Mouse (Mus musculus) neutrophil, adult 5-6 weeks (primary cell): ENCODE measurements around the gene Crtc1. TPM values are rescaled to one million over a fixed set of nuclear protein-coding genes. Genes with fewer than 3 reads are reported as not detected.

Experiments
- ATAC-seq: fragments of 151-379, 151-347 bp; 2 replicates; pipeline ENCODE4 v1.8.0; 2017; ENCODE audit warnings: mild to moderate bottlenecking, moderate TSS enrichment; ENCODE audit not compliant: insufficient number of reproducible peaks, poor library complexity, low FRiP score, severe bottlenecking; ENCODE audit errors: extremely low read depth
- total RNA-seq: library from RNA; stranded (forward); fragments of 200-1000 nt; gene quantifications from 2 replicates; pipeline ENCODE4 v1.2.3, GENCODE M21; 2017

Crtc1 gene
- total RNA-seq, 1 experiment from 2014 or later = 8.4 TPM

DNA sequence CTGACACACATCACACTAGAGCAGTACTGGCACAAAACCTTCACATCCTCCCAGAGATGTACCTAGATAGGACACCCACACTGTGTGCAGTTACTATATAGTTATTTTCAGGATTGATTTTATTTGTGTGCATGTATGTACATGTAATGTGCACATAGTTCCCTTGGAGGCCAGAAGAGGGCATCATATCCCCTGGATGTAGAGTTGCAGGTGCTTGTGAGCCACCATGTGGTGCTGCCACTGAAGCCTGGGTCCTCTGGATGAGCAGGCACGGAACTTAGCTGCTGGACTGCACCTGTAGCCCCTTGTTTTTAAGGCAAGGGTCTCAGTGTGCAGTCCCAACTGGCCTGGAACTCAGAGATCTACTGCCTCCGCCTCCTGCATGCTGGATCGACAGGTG, 35.2 kb downstream of the Crtc1 start:
- no peak for ATAC-seq

DNA sequence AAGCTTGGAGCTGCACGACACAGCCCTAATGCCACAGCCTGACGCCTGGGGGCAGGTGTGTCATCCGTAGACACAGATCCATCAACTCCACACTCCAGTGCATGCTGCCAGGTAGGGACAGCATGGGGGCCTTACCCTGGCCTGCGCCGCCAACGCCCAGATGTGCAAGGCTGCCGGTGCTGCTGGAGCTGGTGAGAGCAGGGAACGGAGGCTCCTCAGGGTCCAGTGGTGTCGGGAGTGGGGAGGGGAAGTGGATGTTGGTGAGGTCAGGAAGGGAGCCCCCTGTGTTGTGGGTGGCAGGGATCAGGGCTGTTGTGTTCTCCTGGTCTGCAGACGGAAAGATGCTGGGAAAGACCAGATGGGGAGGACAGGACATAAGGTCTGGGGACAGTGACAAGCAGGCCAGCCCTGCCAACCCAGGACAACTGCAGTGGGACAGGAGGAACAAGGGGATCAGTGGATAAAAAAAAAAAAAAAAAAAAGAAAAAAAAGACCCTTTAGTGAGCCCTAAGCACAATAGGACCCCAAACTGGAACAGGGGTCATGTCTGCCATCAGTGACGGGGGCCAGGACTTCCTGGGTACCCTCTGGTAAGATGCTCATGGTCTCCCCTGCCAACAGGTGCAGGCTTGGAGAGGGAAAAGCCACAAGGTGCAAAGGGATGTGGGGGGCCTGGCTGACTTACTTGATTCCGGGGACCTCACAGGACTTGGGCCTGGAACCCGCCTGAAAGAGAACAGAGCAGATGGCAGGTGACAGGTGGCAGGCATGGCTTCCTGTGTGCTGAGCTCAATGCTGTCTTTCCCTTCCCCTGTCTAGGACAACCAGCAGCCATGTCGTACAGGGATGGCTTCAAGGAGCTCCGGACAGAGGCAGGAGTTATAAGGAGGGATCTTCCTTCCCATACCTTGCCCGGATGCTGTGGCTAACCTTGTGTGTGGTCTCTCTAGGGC, 41.5 kb downstream of the Crtc1 start:
- ATAC-seq = no peak

DNA sequence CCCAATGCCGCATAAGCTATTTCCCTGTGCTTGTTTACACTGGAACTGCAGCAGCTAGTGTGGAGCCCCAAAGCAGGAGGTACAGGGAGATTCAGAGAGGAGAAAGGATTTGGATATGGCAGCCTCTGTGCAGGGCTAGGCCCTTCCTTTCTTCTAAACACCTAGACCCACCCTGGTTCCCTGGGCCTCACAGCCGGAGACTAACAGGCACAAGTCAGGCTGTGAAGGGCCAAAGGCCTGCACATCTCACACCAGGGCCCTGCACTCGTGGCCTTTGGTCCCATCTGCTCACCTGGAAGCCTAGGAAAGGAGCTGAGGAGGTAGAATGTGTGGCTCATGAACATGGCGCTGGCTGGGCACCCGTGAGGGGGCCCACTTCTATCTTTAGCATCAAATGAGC, 43.2 kb downstream of the Crtc1 start:
- ATAC-seq = no peak

DNA sequence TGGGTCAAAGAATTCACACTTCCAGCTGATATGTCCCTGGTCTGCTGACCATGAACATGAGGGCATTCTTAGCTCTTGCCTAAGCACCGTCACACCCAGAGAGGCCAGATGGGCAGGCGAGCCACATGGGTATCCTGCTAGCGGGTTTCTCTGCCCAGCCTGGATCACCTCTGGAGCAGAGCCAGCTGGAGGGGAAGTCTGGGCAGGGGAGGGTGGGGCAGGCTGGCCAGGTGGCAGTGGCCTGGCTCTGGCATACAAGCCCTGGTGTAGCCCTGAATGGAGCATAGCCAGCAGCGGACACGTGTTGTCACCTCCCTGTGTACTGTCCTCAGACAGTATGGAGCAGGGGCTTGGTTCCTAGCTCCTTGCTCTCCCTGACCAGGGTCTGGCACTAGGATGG, 43.7 kb downstream of the Crtc1 start:
- no peak for ATAC-seq

DNA sequence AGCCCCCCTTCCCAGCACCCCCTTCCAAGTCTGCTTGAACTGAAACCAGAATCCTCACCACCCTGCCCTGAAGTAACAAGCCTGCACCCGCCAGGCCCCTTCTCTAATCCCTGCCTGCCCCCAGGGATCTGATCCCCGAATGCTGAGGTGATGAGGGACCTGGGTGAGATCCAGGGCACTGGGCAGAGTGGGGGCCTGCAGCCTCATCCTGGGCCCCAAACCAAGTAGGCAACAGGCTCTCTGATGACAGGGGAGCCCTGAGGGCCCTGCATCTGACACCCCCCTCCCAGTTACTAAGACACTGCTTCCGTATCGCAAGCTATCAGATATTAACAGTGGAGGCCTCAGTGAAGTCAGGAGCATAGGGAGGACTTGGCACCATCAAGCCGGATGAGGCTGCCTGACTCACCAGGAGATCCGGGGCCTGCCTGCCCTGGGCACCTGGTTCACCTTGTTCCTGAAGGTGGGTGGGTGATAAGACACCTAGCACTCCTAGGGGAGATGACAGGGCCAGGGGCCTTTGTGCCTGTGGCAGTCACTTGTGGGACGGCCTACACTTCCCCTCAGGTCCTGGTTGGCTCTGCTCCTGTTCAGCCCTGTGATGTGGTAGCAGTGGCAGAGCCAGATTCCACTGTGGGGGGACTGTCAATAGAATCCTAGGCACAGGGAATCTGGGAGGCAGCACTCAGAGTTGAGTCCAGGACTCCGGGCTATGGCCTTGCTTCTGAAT, 44.9 kb downstream of the Crtc1 start:
- ATAC-seq = no peak

DNA sequence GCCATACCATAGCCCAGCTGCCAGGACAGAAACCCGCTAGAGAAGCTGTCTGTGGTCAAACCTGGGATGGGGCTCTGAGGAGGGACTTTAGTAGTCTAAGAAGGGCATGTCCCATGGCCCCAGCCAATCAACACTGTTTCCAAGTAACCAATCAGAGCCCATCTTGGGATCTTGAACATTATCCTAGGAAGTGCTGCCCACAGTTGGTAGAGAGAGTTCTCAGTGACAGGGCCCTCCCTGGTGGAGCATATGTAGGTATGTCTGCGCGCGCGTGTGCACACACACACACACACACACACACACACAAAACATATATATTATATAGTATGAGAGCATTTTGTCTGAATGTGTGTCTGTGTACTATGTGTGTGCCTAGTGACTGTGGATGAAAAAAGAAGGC, 46.3 kb downstream of the Crtc1 start:
- ATAC-seq = no peak

DNA sequence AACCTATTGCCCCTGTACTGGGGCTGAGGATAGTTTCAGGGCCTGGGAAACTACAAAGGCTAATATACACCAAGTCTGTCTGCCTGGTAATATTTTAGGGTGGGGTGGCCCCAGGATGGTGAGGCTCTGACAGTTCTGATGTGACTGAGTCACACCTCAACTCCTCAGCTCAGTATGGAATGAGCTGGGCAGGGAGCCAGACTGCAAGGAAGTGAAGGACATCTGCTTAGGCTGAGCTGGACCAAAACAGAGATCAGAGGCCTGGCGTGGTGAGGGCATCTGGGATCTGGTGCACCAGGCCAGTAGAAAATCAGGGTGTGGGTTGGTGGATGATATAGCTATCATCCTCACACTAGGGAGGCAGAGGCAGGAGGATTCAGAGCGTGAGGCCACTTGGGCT, 49.7 kb downstream of the Crtc1 start:
- no peak for ATAC-seq

DNA sequence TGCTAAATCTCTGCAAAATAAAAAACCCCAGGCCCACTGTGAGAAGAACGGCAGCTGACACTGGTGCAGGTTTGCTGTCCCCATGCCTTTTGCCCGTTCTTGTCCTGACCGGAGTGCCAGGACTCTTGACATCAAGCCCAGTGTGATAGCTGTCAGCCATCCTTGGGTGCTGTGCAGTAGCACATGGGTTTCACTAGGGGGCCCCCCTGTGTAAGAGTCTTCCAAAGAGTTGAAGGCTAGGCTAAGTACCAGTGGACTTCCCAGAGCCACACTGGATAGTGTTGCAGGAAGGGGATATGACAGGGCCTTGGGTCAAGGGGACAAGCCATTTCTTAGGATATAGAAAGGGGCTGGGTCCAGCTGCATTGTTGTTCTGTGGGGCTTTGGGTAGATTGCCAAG, 56.1 kb downstream of the Crtc1 start:
- 0 out of 2 replicates have a peak, but pooled peaks have one; percentile 39 for ATAC-seq

DNA sequence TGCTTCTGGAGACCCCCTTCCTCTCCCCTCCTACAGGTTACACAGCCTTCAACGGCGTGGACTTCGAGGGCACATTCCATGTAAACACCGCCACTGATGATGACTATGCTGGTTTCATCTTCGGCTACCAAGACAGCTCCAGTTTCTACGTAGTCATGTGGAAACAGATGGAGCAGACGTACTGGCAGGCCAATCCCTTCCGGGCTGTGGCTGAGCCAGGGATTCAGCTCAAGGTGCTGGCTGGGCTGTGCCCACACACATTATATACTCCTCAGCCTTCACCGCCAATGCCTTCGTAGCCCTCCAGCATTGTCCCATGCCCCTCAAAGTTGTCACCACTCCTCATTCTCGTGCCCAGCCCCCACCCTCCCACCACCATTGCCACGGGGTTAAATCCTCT, 59.3 kb downstream of the Crtc1 start:
- no peak for ATAC-seq

DNA sequence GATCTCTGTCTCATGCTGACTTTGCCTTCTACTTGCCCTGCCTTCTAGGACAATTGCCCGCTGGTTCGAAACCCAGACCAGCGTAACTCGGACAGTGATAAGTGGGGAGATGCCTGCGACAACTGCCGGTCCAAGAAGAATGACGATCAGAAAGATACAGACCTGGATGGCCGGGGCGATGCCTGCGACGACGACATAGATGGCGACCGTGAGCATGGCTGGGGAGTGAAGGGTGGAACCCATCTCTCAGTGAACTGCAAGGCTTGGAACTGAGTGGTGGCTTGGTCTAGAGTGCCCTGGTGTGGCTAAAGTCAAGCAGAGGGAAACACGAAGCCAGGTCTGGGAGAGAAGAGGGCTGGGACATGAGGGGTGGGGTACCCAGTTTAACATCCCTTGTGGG, 62.3 kb downstream of the Crtc1 start:
- no peak for ATAC-seq

DNA sequence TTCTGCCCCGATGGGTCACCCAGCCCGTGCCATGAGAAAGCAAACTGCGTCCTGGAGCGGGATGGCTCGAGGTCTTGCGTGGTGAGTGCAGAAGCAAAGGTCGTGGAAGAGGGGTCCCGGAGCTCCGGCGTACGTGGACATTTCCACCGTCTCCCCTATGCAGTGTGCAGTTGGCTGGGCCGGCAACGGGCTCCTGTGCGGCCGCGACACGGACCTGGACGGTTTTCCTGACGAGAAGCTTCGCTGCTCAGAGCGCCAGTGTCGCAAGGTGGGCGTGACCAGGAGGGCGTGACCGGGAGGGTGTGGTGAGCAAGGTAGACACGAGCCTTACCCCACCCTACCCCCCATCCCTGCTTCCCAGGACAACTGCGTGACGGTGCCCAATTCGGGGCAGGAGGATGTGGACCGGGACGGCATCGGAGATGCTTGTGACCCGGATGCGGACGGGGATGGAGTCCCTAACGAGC, 63.1 kb downstream of the Crtc1 start:
- no peak for ATAC-seq

DNA sequence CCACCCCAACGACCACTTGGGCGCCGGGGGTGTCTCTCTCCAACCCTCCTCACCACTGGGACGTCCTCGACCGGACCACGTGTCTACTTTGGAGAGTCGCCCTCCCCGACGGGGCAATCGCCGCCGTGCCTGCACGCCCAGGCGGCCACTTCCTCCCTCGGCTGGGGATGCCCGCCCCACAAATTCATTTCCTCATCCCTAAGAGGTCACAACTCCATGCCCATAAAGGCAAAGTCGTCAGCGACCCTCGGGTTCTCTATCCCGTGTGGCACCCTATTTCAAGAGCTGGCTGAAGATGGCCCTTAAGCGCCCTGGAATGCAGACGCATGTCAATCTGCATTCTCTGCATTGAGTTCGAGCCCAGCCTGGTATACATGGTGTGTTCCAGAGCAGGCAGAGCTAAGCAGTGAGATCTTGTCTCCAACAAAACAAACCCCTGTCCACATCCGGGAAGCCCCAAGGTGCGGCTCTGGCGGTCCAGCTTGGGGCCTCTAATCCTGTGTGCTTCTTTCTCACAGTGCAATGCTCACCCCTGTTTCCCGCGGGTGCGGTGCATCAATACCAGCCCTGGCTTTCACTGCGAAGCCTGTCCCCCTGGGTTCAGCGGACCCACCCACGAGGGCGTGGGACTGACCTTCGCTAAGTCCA, 64.0 kb downstream of the Crtc1 start:
- ATAC-seq = no peak

DNA sequence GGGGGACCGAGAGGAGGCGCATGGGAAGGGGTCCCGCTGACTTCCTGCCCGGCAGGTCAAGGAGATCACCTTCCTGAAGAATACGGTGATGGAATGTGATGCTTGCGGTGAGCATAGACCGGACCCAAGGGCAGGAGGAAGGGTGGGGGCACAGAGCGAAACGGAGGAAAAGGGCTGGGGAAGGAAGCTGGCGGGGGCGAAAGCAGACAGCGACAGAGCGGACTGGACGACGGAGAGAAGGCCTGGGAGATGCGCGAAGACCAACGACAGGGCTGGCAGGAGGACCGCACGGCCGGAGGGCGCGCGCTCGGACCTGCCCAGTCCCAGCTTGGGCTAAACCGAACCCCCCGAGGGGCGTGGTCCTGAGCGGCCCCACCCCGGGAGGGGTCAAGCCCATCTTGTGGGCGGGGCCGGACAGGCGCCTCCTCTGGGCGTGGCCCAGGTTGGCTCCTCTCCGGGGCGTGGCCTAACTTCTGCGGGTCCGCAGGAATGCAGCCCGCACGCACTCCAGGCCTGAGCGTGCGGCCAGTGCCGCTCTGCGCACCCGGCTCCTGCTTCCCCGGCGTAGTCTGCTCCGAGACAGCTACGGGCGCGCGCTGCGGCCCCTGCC, 65.0 kb downstream of the Crtc1 start:
- no peak for ATAC-seq

DNA sequence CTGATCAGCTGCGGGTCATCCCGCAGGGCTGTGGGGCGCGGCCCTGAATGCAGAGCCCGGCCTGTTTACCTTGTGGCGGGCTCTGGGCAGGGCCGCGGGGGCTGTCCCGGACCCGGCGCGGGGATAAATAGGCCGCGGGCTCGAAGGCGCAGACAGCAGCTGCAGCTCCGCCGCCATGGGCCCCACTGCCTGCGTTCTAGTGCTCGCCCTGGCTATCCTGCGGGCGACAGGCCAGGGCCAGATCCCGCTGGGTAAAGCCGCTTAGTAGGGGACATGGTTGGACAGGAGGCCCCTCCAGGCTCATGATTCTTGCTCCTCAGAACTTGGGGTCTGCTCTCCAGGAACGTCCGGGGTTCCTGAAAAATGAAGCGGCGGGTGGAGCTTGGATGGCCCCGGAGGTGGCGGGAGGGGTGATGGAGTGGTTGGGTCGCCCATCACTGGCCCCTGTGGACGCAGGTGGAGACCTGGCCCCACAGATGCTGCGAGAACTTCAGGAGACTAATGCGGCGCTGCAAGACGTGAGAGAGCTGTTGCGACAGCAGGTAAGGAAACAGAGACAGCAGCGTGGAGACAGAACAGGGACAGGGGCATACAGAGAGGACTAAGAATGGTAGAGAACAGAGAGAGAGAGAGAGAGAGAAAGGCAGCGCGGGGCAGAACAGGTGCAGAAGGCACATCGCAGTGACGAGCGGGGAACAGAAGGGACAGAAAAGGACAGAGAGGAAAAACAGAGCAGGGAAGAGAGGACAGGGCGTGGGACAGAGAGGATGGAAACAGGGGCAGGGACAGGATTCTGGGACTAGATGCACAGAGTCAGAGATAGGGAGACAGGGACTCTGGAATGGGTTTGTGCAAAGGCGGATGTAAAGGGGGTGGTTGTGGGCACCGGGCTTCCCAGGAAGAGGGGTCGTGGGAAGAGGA, 65.7 kb downstream of the Crtc1 start, which contains the start of gene Comp:
TSS of gene Comp (plus strand) at position 162 of the 921 bp plus-strand sequence.
- no peak for ATAC-seq

DNA sequence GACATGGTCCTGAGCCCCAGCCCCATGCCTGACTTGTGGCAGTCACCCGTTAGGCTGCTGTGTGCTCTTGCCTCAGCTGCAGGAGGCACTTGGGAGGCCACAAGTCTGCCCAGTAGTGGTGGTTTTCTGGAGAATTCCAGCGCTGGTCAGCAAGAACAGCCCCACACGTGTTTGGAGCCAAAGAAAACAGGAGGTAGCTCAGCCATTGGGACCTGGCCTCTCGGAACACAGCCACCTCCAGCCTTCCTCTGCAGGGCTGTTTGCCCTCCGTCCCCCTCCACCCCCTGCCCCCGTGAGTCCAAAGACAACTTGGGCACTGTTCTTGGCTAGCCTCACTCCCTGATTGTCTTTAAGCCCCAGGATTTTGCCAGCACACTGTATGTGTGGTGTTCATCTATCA, 67.4 kb downstream of the Crtc1 start:
- no peak for ATAC-seq

DNA sequence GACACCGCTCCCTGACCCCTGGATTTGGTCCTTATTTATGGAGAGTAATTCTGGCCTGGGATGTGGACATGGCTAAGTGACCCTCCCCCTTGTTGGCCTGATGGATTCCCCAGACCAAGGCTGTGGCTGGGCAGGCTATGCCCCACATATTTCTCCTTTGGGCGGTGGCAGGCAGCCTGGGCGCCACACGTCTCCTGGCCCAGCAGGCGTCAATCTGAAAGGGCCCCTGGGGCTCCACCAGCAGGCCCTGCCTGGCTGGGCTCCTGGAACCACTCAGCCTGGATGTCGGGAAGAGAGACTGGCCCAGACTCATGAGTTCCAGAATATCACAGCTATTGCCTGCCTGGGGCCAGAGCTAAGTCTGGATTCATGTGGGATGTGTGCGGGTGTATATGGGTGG, 68.9 kb downstream of the Crtc1 start:
- ATAC-seq = no peak

DNA sequence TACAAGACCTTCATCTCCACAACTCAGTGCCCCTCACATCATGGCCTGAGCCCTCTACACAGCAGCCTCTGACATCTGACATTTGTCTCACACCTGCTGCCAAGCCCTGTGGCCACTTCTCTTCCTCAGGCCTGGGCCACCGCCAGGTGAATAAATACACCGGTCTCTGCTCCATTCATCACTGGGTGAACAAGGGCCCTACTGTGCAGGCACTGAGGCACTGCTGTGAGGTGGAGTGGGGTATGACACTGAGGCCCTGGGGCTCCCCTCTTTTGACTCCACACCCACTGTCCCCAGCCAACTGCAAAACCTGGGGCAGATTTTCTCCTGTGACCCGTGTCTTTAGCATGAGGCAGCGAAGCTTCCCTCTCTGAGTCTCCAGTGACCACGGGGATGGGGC, 72.8 kb downstream of the Crtc1 start:
- ATAC-seq = no peak

DNA sequence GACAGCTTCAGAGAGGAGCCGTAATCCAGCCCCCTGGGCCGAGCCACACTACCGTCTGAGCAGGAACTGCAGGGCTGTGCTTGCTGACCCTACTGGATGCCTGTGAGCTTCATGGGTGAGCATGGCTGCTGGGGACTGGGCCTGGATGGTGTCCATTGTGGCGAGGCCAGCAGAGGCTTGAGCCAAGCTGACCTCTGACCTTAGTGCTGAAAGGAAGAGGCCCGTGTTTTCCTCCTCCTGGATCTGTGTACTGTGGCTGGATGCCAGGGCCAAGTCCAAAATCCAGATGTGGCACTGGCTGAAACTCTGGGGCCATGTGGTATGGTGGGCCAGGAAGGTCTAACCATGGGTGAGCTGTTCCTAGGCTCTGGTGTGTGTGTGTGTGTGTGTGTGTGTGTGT, 75.3 kb downstream of the Crtc1 start:
- no peak for ATAC-seq
